22 mouse cellular contexts compared by ENCODE assay signal in genomic region chr2:5717675-5718074, GRCm38 (mm10). TPM values are rescaled to one million over a fixed set of nuclear protein-coding genes. Genes with fewer than 3 reads are reported as not detected.
DNase-seq lines count a peak whose midpoint lies in the region; ATAC-seq and TF ChIP-seq lines count a peak whose summit lies in the region.
"Had no signal": no experiment of that assay in that cellular context is flagged by ENCODE, and none has a peak within 500 bp of the region (broad histone marks: within the 10 kb centered on the region; RNA-seq: fewer than 3 reads in every experiment).

No protein-coding gene starts in this region.

- H3K27me3 ChIP-seq in forebrain, postnatal 0 days (ENCODE audit: insufficient read depth, low read length): no peaks in the 10 kb centered on the region
- peaks cover 8% of the 10 kb centered on the region for H3K27me3 ChIP-seq in forebrain, embryonic 11.5 days (ENCODE audit: control insufficient read depth, insufficient read depth, low read length)
- H3K27me3 ChIP-seq in midbrain, postnatal 0 days (ENCODE audit: insufficient read depth, low read length): no peaks in the 10 kb centered on the region
- H3K27me3 ChIP-seq in midbrain, embryonic 11.5 days (ENCODE audit: control insufficient read depth, insufficient read depth, low read length): peaks cover 12% of the 10 kb centered on the region
- no peaks in the 10 kb centered on the region for H3K27me3 ChIP-seq in stomach, postnatal 0 days (ENCODE audit: control insufficient read depth, insufficient read depth, low read length)
- no peaks in the 10 kb centered on the region for H3K27me3 ChIP-seq in hindbrain, postnatal 0 days (ENCODE audit: insufficient read depth, low read length)
- H3K27me3 ChIP-seq: forebrain, embryonic 15.5 days; neural tube, embryonic 15.5 days had no signal

- no peaks in the 10 kb centered on the region for H3K9me3 ChIP-seq in forebrain, postnatal 0 days (ENCODE audit: low read length)
- H3K9me3 ChIP-seq in forebrain, embryonic 11.5 days (ENCODE audit: control insufficient read depth, low read length): no peaks in the 10 kb centered on the region; the same call in 1 of the 2 replicates
- H3K9me3 ChIP-seq in midbrain, postnatal 0 days (ENCODE audit: low read length): no peaks in the 10 kb centered on the region
- no peaks in the 10 kb centered on the region; the same call in 1 of the 2 replicates for H3K9me3 ChIP-seq in midbrain, embryonic 11.5 days (ENCODE audit: control insufficient read depth, low read length)
- no peaks in the 10 kb centered on the region; the same call in 1 of the 2 replicates for H3K9me3 ChIP-seq in stomach, postnatal 0 days (ENCODE audit: control insufficient read depth, low read length)
- H3K9me3 ChIP-seq in hindbrain, postnatal 0 days (ENCODE audit: low read length): no peaks in the 10 kb centered on the region
- H3K9me3 ChIP-seq: forebrain, embryonic 15.5 days; midbrain, embryonic 15.5 days had no signal

- H3K36me3 ChIP-seq in forebrain, postnatal 0 days (ENCODE audit: insufficient read depth): no peaks in the 10 kb centered on the region
- no peaks in the 10 kb centered on the region for H3K36me3 ChIP-seq in forebrain, embryonic 11.5 days (ENCODE audit: control insufficient read depth, insufficient read depth, low read length)
- H3K36me3 ChIP-seq in midbrain, postnatal 0 days (ENCODE audit: insufficient read depth, low read length): no peaks in the 10 kb centered on the region
- H3K36me3 ChIP-seq in midbrain, embryonic 11.5 days (ENCODE audit: control insufficient read depth, insufficient read depth, low read length): no peaks in the 10 kb centered on the region
- H3K36me3 ChIP-seq in stomach, postnatal 0 days (ENCODE audit: control insufficient read depth, insufficient read depth, low read length): no peaks in the 10 kb centered on the region
- no peaks in the 10 kb centered on the region for H3K36me3 ChIP-seq in hindbrain, postnatal 0 days (ENCODE audit: insufficient read depth, low read length)
- H3K36me3 ChIP-seq: embryonic facial prominence, embryonic 13.5 days; forebrain, embryonic 15.5 days; heart, embryonic 10.5 days; midbrain, embryonic 15.5 days; neural tube, embryonic 15.5 days had no signal

- no peaks in the 10 kb centered on the region for H3K4me1 ChIP-seq in forebrain, postnatal 0 days (ENCODE audit: insufficient read depth)
- H3K4me1 ChIP-seq in forebrain, embryonic 11.5 days (replicated peaks; ENCODE audit: control insufficient read depth, insufficient read depth, low read length): peaks cover 7% of the 10 kb centered on the region; the same call in 1 of the 2 replicates
- 0 out of 2 replicates have a peak, but pooled peaks cover 2% of the 10 kb centered on the region for H3K4me1 ChIP-seq in midbrain, postnatal 0 days (ENCODE audit: insufficient read depth, low read length)
- H3K4me1 ChIP-seq in midbrain, embryonic 11.5 days (ENCODE audit: control insufficient read depth, insufficient read depth, low read length): 0 out of 2 replicates have a peak, but pooled peaks cover 4% of the 10 kb centered on the region
- peaks cover 4% of the 10 kb centered on the region; the same call in 1 of the 2 replicates for H3K4me1 ChIP-seq in stomach, postnatal 0 days (replicated peaks; ENCODE audit: control insufficient read depth, insufficient read depth)
- no peaks in the 10 kb centered on the region; the same call in 1 of the 2 replicates for H3K4me1 ChIP-seq in hindbrain, postnatal 0 days (ENCODE audit: insufficient read depth, low read length)

- no peak for ATAC-seq in forebrain, postnatal 0 days
- ATAC-seq in forebrain, embryonic 11.5 days (replicated peaks; ENCODE audit: low FRiP score): no peak
- ATAC-seq in midbrain, postnatal 0 days (ENCODE audit: low FRiP score): no peak
- ATAC-seq in midbrain, embryonic 11.5 days (ENCODE audit: low FRiP score): no peak
- no peak for ATAC-seq in stomach, postnatal 0 days (ENCODE audit: low FRiP score, low TSS enrichment)
- ATAC-seq in hindbrain, postnatal 0 days: no peak
- ATAC-seq: activated CD4-positive, CD25-positive, alpha-beta regulatory T cell, adult 4 months; forebrain, embryonic 15.5 days; midbrain, embryonic 15.5 days; Patski had no signal

- no peak for TF ChIP-seq EP300 in stomach, postnatal 0 days (optimal IDR thresholded peaks at IDR 0.05)

- no peak overlapping the region for H3K4me2 ChIP-seq in forebrain, postnatal 0 days (ENCODE audit: low read depth)
- H3K4me2 ChIP-seq in forebrain, embryonic 11.5 days (ENCODE audit: low read depth, low read length, severe bottlenecking): no peak overlapping the region
- no peak overlapping the region for H3K4me2 ChIP-seq in midbrain, postnatal 0 days (ENCODE audit: low read depth, low read length, poor library complexity, severe bottlenecking)
- no peak overlapping the region for H3K4me2 ChIP-seq in midbrain, embryonic 11.5 days
- H3K4me2 ChIP-seq in stomach, postnatal 0 days (replicated peaks; ENCODE audit: low read depth): no peak overlapping the region
- no peak overlapping the region for H3K4me2 ChIP-seq in hindbrain, postnatal 0 days (ENCODE audit: low read depth, low read length)
- H3K4me2 ChIP-seq: embryonic facial prominence, embryonic 13.5 days; forebrain, embryonic 15.5 days; midbrain, embryonic 15.5 days; neural tube, embryonic 15.5 days had no signal

- no peak overlapping the region for H3K9ac ChIP-seq in forebrain, postnatal 0 days
- no peak overlapping the region for H3K9ac ChIP-seq in forebrain, embryonic 11.5 days (ENCODE audit: low read length)
- no peak overlapping the region for H3K9ac ChIP-seq in midbrain, postnatal 0 days (replicated peaks; ENCODE audit: low read length, poor library complexity, severe bottlenecking)
- no peak overlapping the region for H3K9ac ChIP-seq in midbrain, embryonic 11.5 days (ENCODE audit: low read length)
- H3K9ac ChIP-seq in stomach, postnatal 0 days (ENCODE audit: low read length): no peak overlapping the region
- H3K9ac ChIP-seq in hindbrain, postnatal 0 days (replicated peaks; ENCODE audit: low read length): no peak overlapping the region
- H3K9ac ChIP-seq: embryonic facial prominence, embryonic 13.5 days; forebrain, embryonic 15.5 days; midbrain, embryonic 15.5 days; neural tube, embryonic 15.5 days had no signal

- TF ChIP-seq CTCF in forebrain, postnatal 0 days (IDR thresholded peaks at IDR 0.05; ENCODE audit: low read depth): peak; percentile 24
- TF ChIP-seq CTCF in left cerebral cortex, adult 2 months (IDR thresholded peaks at IDR 0.05): peak; percentile 22
- TF ChIP-seq CTCF in midbrain, postnatal 0 days (IDR thresholded peaks at IDR 0.05): peak; percentile 34
- TF ChIP-seq CTCF in stomach, postnatal 0 days (IDR thresholded peaks at IDR 0.05; ENCODE audit: low read depth): peak; percentile 39
- no peak for TF ChIP-seq CTCF in hindbrain, postnatal 0 days (IDR thresholded peaks at IDR 0.05; ENCODE audit: low read depth)

- H3K4me3 ChIP-seq in forebrain, postnatal 0 days (ENCODE audit: low read depth, low read length): no peak overlapping the region
- H3K4me3 ChIP-seq in forebrain, embryonic 11.5 days (ENCODE audit: low read depth, low read length): no peak overlapping the region
- H3K4me3 ChIP-seq in left cerebral cortex, adult 2 months: no peak overlapping the region
- H3K4me3 ChIP-seq in midbrain, postnatal 0 days (ENCODE audit: low read depth, low read length): no peak overlapping the region
- H3K4me3 ChIP-seq in midbrain, embryonic 11.5 days (ENCODE audit: low read depth, low read length): no peak overlapping the region
- no peak overlapping the region for H3K4me3 ChIP-seq in stomach, postnatal 0 days (ENCODE audit: low read depth, low read length)
- H3K4me3 ChIP-seq in hindbrain, postnatal 0 days (ENCODE audit: low read length): no peak overlapping the region
- H3K4me3 ChIP-seq: embryonic facial prominence, embryonic 13.5 days; forebrain, embryonic 15.5 days; heart, embryonic 10.5 days; megakaryocyte, embryonic 14.5 days; midbrain, embryonic 15.5 days; neural tube, embryonic 15.5 days had no signal

- no peak overlapping the region for H3K27ac ChIP-seq in forebrain, postnatal 0 days (ENCODE audit: low read depth, low read length)
- H3K27ac ChIP-seq in forebrain, embryonic 11.5 days (ENCODE audit: low read depth, low read length): no peak overlapping the region
- H3K27ac ChIP-seq in left cerebral cortex, adult 2 months: no peak overlapping the region
- no peak overlapping the region for H3K27ac ChIP-seq in midbrain, postnatal 0 days (ENCODE audit: low read depth, low read length)
- no peak overlapping the region for H3K27ac ChIP-seq in midbrain, embryonic 11.5 days (ENCODE audit: low read depth, low read length)
- no peak overlapping the region for H3K27ac ChIP-seq in stomach, postnatal 0 days (replicated peaks)
- H3K27ac ChIP-seq in hindbrain, postnatal 0 days: no peak overlapping the region
- H3K27ac ChIP-seq: embryonic facial prominence, embryonic 13.5 days; forebrain, embryonic 15.5 days; heart, embryonic 10.5 days; midbrain, embryonic 15.5 days; neural tube, embryonic 15.5 days had no signal

- intact Hi-C loops in left cerebral cortex, adult 2 months (cut with DNase I): no loop called here
- intact Hi-C loops in left cerebral cortex, postnatal 4 days (cut with DNase I): loop anchor here (10.0 kb wide), 1 partner anchor 263 kb away; no protein-coding TSS in a partner anchor

- DNase-seq in forebrain, postnatal 0 days: no peak
- no peak for DNase-seq in forebrain, embryonic 11.5 days (ENCODE audit: low spot score)
- DNase-seq in left cerebral cortex, adult 2 months (ENCODE audit: extremely low spot score in 1 of 2, low spot score in 2 of 2): no peak
- no peak for DNase-seq in left cerebral cortex, postnatal 4 days
- DNase-seq in midbrain, postnatal 0 days (ENCODE audit: low spot score): no peak
- DNase-seq in midbrain, embryonic 11.5 days (ENCODE audit: low spot score, missing footprints): no peak
- DNase-seq in stomach, postnatal 0 days (ENCODE audit: low spot score): no peak
- DNase-seq in hindbrain, postnatal 0 days (ENCODE audit: low spot score): no peak
- DNase-seq: adrenal gland, postnatal 10 days; cerebellum, postnatal 10 days; heart, postnatal 10 days; kidney, adult 9 months; lung, postnatal 14 days; thymus, postnatal 25 days had no signal

- WGBS in forebrain, postnatal 0 days: 90% methylated on average over 6 of the region's 6 CpGs
- 93% methylated on average over 6 of the region's 6 CpGs for WGBS in forebrain, embryonic 11.5 days
- WGBS in midbrain, postnatal 0 days: 97% methylated on average over 6 of the region's 6 CpGs
- 93% methylated on average over 6 of the region's 6 CpGs for WGBS in midbrain, embryonic 11.5 days
- 90% methylated on average over 6 of the region's 6 CpGs for WGBS in stomach, postnatal 0 days
- 92% methylated on average over 6 of the region's 6 CpGs for WGBS in hindbrain, postnatal 0 days

RNA-seq across cellular contexts. Expression of gene Camk1d, which starts 3.4 kb away (rescaled TPM):
- 22.5 and 29.0 TPM in 2 replicates for total RNA-seq in forebrain, postnatal 0 days (2014; rRNA removed)
- polyA plus RNA-seq in forebrain, postnatal 0 days (2015; fragmentation: Nextera tagmentation; extraction: Ambion mirVana): 7.4 and 10.5 TPM in 2 replicates
- polyA plus RNA-seq in forebrain, embryonic 11.5 days (2014; fragmentation: Nextera tagmentation; extraction: Ambion mirVana): 2.1 and 2.2 TPM in 2 replicates
- 100 to 1,000 TPM; 129 to 132 TPM for total RNA-seq in left cerebral cortex, adult 2 months (2021)
- 10 to 100 TPM; 64.2 to 64.3 TPM for total RNA-seq in left cerebral cortex, postnatal 4 days (2021)
- total RNA-seq in midbrain, postnatal 0 days (2014; rRNA removed): 20.9 and 21.3 TPM in 2 replicates
- polyA plus RNA-seq in midbrain, postnatal 0 days (2015; fragmentation: Nextera tagmentation; extraction: Ambion mirVana): 6.7 and 8.0 TPM in 2 replicates
- polyA plus RNA-seq in midbrain, embryonic 11.5 days (2014; fragmentation: Nextera tagmentation; extraction: Ambion mirVana): 1.8 and 2.0 TPM in 2 replicates
- polyA plus RNA-seq in stomach, postnatal 0 days (2015; fragmentation: Nextera tagmentation; extraction: Ambion mirVana): 6.7 and 8.4 TPM in 2 replicates
- 15.5 and 16.6 TPM in 2 replicates for total RNA-seq in hindbrain, postnatal 0 days (2014; rRNA removed)
- 7.2 and 7.7 TPM in 2 replicates for polyA plus RNA-seq in hindbrain, postnatal 0 days (2015; fragmentation: Nextera tagmentation; extraction: Ambion mirVana)
